Mouse (Mus musculus): Measurements from ENCODE around the gene Impdh1.
A peak's percentile ranks its signal among the peaks of the same experiment; 100 is the strongest.

The Impdh1 gene

DNA sequence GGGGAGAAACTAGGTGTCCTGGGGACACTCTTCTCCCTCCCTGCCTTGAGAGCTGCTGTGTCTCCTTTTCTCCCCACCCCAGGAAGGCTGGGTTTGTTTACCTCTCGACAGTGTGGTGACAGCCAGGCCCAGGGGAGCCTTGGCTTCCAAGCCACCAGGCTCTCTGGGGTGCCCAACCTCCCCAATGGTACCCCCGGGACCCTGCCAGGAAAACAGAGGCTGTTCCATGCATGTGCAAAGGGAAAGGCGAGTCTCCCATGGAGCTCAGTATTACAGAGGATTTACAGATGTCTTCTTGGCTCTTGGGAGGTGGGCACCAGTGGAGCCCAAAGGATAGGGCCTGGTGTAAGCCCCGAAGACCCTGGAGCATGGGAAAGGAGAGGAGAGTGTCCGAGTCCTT is 2.7 kb downstream of the Impdh1 start:
- no peak for DNase-seq (ENCODE audit: extremely low spot score, low spot score)

- peak; percentile 81 for DNase-seq (ENCODE audit: extremely low spot score, low spot score)
Observed at GRCm38 (mm10) chr6:29211806-29212492, 4.2 kb downstream of the Impdh1 start.

GRCm38 (mm10) chr6:29211146-29211545 is 5.0 kb downstream of the Impdh1 start:
- DNase-seq (ENCODE audit: extremely low spot score, low spot score): no peak

- no peak for DNase-seq (ENCODE audit: extremely low spot score, low spot score)
Observed at GRCm38 (mm10) chr6:29210231-29210936, 5.8 kb downstream of the Impdh1 start.

- no peak for DNase-seq (ENCODE audit: extremely low spot score, low spot score)
Observed at GRCm38 (mm10) chr6:29208178-29208577, 8.0 kb downstream of the Impdh1 start.

GRCm38 (mm10) chr6:29207017-29207416 is 9.1 kb downstream of the Impdh1 start:
- DNase-seq (ENCODE audit: extremely low spot score, low spot score): peak; percentile 8

DNA sequence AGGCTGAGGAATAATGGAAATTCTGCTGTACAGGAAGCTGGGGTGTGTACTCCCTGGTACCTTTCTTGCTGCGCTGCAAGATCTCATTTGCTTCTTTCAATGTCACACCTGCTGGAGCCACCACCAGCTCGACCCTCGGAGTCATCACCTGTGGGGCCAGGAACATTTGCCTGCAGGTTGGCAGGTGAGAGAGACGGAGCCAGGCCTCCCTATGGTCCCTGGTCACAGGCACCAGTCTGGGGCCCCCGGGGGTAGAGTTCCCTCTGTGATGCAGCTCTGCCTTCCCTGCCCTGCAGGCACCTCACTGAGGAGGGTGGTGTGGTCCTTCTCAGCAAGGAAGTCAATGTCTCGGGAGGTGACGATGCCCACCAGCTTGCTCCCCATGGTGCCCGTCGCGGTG is 10.2 kb downstream of the Impdh1 start:
- no peak for DNase-seq (ENCODE audit: extremely low spot score, low spot score)

- peak; percentile 65 for DNase-seq (ENCODE audit: extremely low spot score, low spot score)
Observed at GRCm38 (mm10) chr6:29204932-29205614, 11.1 kb downstream of the Impdh1 start.

- DNase-seq (ENCODE audit: extremely low spot score, low spot score): no peak
Observed at GRCm38 (mm10) chr6:29203861-29204585, 12.1 kb downstream of the Impdh1 start.

- peak; percentile 5 for DNase-seq (ENCODE audit: extremely low spot score, low spot score)
Observed at GRCm38 (mm10) chr6:29203096-29203495, 13.1 kb downstream of the Impdh1 start.

- peak; percentile 11 for DNase-seq (ENCODE audit: extremely low spot score, low spot score)
Observed at GRCm38 (mm10) chr6:29201988-29202387, 14.2 kb downstream of the Impdh1 start.

DNA sequence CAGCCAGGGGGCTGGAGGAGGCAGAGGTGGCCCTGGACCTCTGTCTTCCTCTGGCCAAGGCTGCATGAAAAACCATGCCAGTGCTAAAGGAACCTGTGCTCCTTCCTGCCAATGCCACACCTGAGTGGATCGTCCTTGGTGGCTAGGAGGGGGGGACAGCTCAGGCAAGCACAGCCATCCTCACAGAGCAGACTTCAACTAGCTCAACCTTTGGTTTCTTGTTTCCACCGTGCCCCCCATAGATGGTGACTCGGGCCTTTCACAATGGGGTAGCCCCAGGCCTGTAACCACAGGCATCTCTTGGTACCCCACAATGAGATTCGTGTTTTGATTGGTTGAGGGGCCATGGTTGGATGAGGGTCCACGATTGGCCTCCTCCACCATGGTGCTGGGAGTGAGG is 14.8 kb downstream of the Impdh1 start:
- peak; percentile 6 for DNase-seq (ENCODE audit: extremely low spot score, low spot score)

GRCm38 (mm10) chr6:29200496-29200895 is 15.7 kb downstream of the Impdh1 start:
- DNase-seq (ENCODE audit: extremely low spot score, low spot score): peak; percentile 12

DNA sequence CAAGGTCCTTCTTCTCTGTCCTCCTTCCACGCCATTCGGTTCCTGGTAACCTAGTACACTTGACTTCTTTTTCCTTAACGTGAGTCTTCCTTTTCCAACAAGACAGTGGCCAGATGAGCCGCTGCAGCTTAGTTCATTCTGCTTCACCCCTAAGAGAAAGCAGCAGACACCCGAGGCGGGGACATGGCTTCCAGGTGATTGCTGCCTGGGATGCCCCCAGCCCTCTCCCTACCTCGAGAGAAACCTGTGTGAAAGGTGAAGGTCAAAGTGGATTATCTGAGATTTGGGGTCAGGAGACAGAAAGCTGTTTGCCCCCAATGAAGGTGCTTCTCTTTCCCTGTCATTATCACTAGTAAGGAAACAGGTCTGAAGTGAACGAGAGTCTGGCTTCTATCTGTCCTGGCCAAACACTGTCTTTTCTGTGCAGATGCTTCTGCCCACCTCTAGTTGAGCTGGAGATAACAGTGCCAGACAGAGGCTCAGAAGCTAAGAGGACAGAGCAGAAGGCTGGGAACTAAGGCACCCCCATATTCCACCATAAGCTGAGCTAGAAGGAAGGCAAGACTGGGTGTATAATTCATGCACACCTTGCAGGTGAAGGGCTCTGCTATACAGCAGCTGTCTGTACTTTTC is 16.8 kb downstream of the Impdh1 start:
- no peak for DNase-seq (ENCODE audit: extremely low spot score, low spot score)

GRCm38 (mm10) chr6:29198309-29199222 is 17.6 kb downstream of the Impdh1 start:
- peak; percentile 90 for DNase-seq (ENCODE audit: extremely low spot score, low spot score)

DNA sequence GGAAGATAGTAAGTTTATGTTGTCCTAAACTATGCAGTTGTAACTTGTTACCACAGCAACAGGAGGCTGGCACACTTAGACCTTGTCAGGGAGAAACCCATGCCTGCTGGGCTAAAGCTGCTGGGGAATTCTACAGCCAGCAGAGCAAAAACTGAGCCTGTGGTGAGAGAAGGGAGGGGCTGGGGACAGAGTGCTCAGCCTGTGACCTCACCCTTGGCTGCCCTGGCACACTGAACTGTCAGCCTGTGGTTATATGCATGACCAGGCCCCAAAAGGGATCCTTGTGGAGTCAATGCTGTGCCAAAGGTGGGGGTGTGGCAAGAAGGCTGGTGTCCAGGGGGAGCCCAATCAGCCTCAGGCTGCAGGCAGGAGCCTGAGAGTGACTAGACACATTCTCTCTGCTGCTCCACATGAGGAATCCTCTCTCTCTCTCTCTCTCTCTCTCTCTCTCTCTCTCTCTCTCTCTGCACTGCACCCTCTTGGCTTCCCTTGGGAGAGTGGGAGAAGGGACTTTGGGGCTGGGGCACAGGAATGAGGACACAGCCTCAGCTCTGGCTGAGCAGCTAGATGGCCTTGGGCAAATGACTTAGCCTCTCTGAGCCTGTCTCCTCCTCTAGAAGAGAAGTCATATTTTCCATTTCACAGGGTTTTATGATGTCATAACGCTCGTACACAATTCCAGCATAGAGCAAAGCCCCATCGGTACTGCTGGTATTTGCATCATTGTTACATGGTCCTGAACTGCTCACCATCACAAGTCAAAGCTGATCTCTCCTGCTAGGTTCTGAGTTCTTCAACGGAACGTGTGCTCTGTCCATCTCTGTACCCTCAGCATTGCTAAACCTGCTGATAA is 20.1 kb downstream of the Impdh1 start:
- DNase-seq (ENCODE audit: extremely low spot score, low spot score): peak; percentile 12

DNA sequence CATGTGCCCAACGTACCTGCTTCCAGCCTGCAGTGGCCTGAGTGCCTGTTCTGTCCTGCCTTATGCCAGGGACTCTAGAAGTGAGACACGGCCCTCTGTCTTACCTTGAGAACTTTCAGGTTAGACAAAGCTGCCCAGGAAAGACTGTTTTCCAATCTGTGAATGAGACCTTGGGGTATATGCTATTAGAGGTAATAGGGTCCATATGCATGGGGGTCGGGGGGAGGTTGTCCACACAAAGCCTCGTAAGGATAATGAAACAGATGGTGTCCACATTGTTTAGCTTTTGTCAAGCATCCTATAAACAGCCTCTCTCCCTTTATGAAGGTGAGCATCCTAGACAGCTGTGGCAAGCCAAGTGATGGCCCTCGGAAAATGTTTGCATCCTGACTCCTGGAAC is 21.0 kb downstream of the Impdh1 start:
- peak; percentile 9 for DNase-seq (ENCODE audit: extremely low spot score, low spot score)

DNA sequence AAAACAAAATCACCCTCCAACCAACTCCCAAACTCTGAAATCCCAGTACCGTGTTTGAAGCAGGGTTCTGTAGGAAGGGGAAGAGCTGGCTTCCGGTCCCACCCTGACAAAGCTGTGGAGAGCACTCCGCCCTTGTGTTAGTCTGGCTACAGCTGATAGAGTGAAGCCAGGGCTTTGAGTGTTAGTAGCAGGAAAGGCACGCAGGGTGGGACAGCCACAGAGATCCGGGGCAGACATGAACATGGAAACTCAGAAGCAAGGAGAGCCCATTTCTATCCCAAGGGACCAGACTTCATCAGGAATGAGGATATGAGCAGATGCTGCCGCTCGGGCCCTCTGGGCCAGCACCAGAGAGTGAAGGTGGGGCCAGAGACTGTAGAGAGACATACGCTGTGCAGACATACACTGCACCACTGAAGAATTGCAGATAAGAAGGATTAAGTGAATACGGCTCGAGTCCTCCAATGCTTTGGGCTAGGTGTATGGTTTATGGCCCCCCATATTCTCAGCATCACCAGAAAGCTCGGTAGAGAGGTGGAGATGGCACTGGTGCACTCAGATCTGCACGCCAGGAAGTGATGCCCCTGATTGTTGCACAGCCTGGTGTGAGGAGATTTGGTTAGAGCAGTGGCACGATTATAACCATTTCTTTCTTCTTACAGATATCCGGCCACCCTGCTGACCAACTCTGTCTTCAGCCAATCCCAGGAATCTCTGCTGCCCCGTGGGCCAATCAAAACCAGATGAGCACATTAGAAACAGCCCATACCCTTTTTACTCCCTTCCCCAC is 22.0 kb downstream of the Impdh1 start:
- DNase-seq (ENCODE audit: extremely low spot score, low spot score): peak; percentile 12

All from neural tube, embryonic 10.5 days (tissue).